Mouse (Mus musculus) neural tube, embryonic 15.5 days (tissue): ENCODE data around the gene Gm38100. TPM values are rescaled to one million over a fixed set of nuclear protein-coding genes. Genes with fewer than 3 reads are reported as not detected.
A peak's percentile ranks its signal among the peaks of the same experiment; 100 is the strongest.

Source experiments
- ATAC-seq: fragments of 200-750 bp; cut with Nextera tagmentation; 2 replicates; pipeline ENCODE4 v1.8.0; 2017; ENCODE audit warnings: mild to moderate bottlenecking, moderate TSS enrichment, moderate library complexity; ENCODE audit not compliant: low FRiP score
- H3K27ac ChIP-seq: fragments of 300-500 bp; sonication (generic); replicated peaks from 2 replicates; pipeline ENCODE4 v1.5.1; 2015; ENCODE audit warnings: mild to moderate bottlenecking, inconsistent platforms
- H3K27me3 ChIP-seq: fragments of 300-500 bp; sonication (generic); replicated peaks from 2 replicates; pipeline ENCODE4 v1.6.1; 2015; ENCODE audit warnings: inconsistent platforms
- H3K36me3 ChIP-seq: fragments of 300-500 bp; sonication (generic); 2 replicates; pipeline ENCODE4 v1.6.1; 2015; ENCODE audit warnings: inconsistent platforms
- H3K4me1 ChIP-seq: fragments of 300-500 bp; sonication (generic); 2 replicates; pipeline ENCODE4 v1.6.1; 2015; ENCODE audit warnings: inconsistent platforms
- H3K4me2 ChIP-seq: fragments of 300-500 bp; sonication (generic); 2 replicates; pipeline ENCODE4 v1.6.1; 2015; ENCODE audit warnings: inconsistent platforms, mild to moderate bottlenecking, moderate library complexity
- H3K4me3 ChIP-seq: fragments of 300-500 bp; sonication (generic); replicated peaks from 2 replicates; pipeline ENCODE4 v1.5.1; 2015; ENCODE audit warnings: mild to moderate bottlenecking, inconsistent platforms
- H3K9ac ChIP-seq: fragments of 300-500 bp; sonication (generic); replicated peaks from 2 replicates; pipeline ENCODE4 v1.6.1; 2015; ENCODE audit warnings: mild to moderate bottlenecking, inconsistent platforms
- H3K9me3 ChIP-seq: fragments of 300-500 bp; sonication (generic); replicated peaks from 2 replicates; pipeline ENCODE4 v1.6.1; 2016; ENCODE audit warnings: inconsistent platforms
- WGBS: fragments of 180-500 bp; shearing (Covaris S2); methylation state at CpG from one replicate; pipeline ENCODE4 v1.1.7; 2015; ENCODE audit warnings: mixed read lengths; 5-methylcytosine and 5-hydroxymethylcytosine counted together
- polyA plus RNA-seq: library from polyadenylated mRNA; unstranded; fragments of >200 nt; fragmentation: Nextera tagmentation; extraction: Ambion mirVana; gene quantifications from 2 replicates; pipeline ENCODE4 v1.2.1, GENCODE M21; 2015

Gene Gm38100
- polyA plus RNA-seq, 1 experiment from 2014 or later, result not detected

DNA sequence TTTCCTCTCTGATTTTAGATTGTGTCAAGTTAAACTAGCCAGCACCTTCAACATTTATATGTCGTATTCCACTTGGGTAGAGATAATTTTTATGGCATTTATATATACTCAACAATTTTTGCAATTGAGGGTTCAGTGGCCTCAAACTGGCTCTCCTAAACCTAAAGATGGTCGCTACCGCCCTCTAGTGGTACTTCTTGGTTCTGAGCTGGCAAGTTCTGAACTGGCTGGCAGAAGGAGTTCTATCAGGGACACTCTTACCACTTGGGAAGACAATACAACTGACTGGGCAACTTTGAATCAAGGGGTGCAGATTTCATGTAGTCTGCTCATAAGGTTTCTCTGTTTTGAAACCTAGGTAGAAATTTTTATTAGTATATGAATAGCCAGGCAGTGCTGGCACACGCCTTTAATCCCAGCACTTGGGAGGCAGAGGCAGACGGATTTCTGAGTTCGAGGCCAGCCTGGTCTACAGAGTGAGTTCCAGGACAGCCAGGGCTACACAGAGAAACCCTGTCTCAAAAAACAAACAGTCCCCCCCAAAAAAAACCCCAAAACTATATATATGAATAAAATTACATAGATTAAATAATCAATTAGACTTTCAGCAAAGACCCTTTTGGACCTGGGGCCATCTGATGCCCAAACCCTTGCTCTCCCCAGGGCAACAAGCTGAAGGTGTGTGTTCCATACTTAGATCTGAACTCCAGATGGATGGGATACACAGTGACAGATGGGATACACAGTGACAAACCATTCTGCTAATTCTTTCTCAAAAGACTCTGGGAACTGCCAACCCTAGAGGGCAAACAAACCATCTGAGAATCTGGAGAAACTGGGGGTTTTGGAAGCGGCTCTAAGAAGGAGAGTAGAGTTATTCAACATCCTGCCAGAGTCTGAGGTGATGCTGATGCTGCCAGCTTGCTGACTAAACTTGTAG is 4.0 kb downstream of the Gm38100 start:
- Histone ChIP-seq H3K9me3 (no peaks in the 10 kb centered on the region), H3K4me3 (no peak overlapping the region), H3K27me3 (no peaks in the 10 kb centered on the region), H3K36me3 (no peaks in the 10 kb centered on the region), H3K4me1 (no peaks in the 10 kb centered on the region), H3K9ac (no peak overlapping the region), H3K4me2 (no peak overlapping the region), H3K27ac (no peak overlapping the region)
- ATAC-seq, result 0 out of 2 replicates have a peak, but pooled peaks have one; percentile 57
- whole genome bisulfite sequencing, result 50% methylated on average over 7 of the region's 7 CpGs

- Histone ChIP-seq H3K27me3 (no peaks in the 10 kb centered on the region), H3K4me2 (no peak overlapping the region), H3K9me3 (no peaks in the 10 kb centered on the region), H3K27ac (no peak overlapping the region), H3K36me3 (no peaks in the 10 kb centered on the region), H3K9ac (no peak overlapping the region), H3K4me1 (peaks cover 2% of the 10 kb centered on the region; the same call in 1 of the 2 replicates), H3K4me3 (no peak overlapping the region)
- no peak for ATAC-seq
- 97% methylated on average over 5 of the region's 5 CpGs for WGBS
Measured at GRCm38 (mm10) chr1:175931391-175931790, 11.3 kb downstream of the Gm38100 start.

GRCm38 (mm10) chr1:175936282-175936737 is 16.2 kb downstream of the Gm38100 start:
- Histone ChIP-seq H3K9me3 (no peaks in the 10 kb centered on the region), H3K4me1 (peaks cover 2% of the 10 kb centered on the region; the same call in 1 of the 2 replicates), H3K9ac (0 out of 2 replicates have a peak overlapping the region, but pooled peaks have one; percentile 34), H3K4me3 (no peak overlapping the region), H3K36me3 (no peaks in the 10 kb centered on the region), H3K27ac (no peak overlapping the region), H3K4me2 (peak overlapping the region; percentile 52), H3K27me3 (no peaks in the 10 kb centered on the region)
- ATAC-seq, result peak; percentile 75; the same call in 1 of the 2 replicates
- 9% methylated on average over 11 of the region's 11 CpGs for WGBS

DNA sequence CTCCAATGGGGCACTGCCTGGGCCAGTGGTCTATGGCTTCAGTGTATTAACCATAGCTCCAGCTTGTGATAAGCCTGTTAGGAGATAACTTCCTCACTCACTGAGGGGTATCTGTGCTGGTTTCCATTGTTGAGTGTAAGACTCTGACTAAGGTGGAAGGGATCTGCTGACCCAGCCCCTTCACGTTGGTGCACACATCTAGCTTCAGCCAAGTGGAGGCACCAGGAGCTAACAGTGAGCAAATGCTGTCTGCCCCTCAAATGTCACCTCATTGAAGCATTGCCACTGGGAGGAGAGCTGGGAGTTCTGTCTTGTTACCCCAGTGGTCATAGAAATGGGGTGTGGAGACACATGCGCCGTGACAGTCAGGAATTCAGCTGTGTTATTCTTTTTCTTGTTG is 18.6 kb downstream of the Gm38100 start:
- 89% methylated on average over 3 of the region's 3 CpGs for WGBS
- Histone ChIP-seq H3K4me3 (no peak overlapping the region), H3K36me3 (no peaks in the 10 kb centered on the region), H3K27me3 (no peaks in the 10 kb centered on the region), H3K9ac (no peak overlapping the region), H3K9me3 (no peaks in the 10 kb centered on the region), H3K4me1 (peaks cover 2% of the 10 kb centered on the region; the same call in 1 of the 2 replicates), H3K4me2 (no peak overlapping the region), H3K27ac (no peak overlapping the region)
- ATAC-seq, result no peak

DNA sequence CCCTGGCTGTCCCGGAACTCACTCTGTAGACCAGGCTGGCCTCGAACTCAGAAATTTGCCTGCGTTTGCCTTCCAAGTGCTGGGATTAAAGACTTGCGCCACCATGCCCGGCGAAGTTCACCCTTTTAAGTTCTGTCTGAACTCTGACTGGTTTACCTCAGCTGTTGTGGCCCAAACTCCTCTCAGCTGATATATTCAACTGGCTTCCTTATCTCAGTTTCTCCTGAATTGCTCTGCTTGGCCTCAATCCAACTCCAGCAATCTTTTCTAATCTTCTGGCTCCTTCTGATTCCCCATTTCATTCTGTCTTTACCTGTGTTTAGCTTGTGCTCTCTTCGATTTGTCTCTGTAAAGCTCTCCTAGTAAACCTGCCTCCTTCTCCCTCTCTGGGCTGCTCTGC is 23.0 kb downstream of the Gm38100 start:
- WGBS, result 95% methylated on average over 7 of the region's 7 CpGs
- Histone ChIP-seq H3K4me3 (no peak overlapping the region), H3K36me3 (no peaks in the 10 kb centered on the region), H3K4me1 (0 out of 2 replicates have a peak, but pooled peaks cover 2% of the 10 kb centered on the region), H3K27ac (no peak overlapping the region), H3K4me2 (no peak overlapping the region), H3K27me3 (no peaks in the 10 kb centered on the region), H3K9me3 (no peaks in the 10 kb centered on the region), H3K9ac (no peak overlapping the region)
- ATAC-seq, result no peak

DNA sequence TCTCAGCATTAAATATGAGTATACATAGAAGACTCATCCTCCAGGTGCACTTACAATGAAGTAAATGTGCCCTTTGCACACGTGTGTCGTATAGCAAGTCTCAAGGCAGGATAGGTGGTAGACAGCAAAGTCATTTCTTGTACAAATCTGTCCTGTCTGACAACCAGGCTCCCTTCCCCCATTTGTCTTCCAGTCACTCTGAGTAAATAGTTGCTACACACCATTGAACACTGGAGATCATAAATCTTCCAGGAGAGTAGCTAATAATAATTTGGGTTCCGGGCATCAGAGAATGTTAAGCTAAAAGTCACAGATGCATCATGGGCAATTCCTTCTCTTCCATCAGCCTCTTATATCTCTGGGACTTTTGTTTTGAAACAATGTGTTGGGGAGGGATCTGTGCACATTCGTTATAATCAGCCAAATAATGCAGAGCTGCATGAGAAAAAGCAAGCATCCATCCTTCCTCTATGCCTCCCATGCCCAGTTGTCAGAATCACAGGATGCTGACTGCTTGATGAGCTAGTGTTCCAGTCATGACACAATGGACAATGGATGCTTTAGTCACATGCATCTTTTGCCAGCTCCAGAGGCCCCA is 26.7 kb downstream of the Gm38100 start:
- peak; percentile 24; the same call in 1 of the 2 replicates for ATAC-seq
- no peak overlapping the region for H3K4me3 ChIP-seq
- H3K36me3 ChIP-seq, result no peaks in the 10 kb centered on the region
- H3K27ac ChIP-seq, result no peak overlapping the region
- H3K4me1 ChIP-seq, result 0 out of 2 replicates have a peak, but pooled peaks cover 2% of the 10 kb centered on the region
- 41% methylated on average over 4 of the region's 4 CpGs for WGBS
- no peaks in the 10 kb centered on the region for H3K27me3 ChIP-seq
- H3K9me3 ChIP-seq, result no peaks in the 10 kb centered on the region
- H3K4me2 ChIP-seq, result no peak overlapping the region
- H3K9ac ChIP-seq, result no peak overlapping the region

- H3K9ac ChIP-seq, result no peak overlapping the region
- H3K36me3 ChIP-seq, result no peaks in the 10 kb centered on the region
- H3K27ac ChIP-seq, result no peak overlapping the region
- no peaks in the 10 kb centered on the region for H3K27me3 ChIP-seq
- no peak for ATAC-seq
- WGBS, result 89% methylated on average over 3 of the region's 3 CpGs
- H3K4me3 ChIP-seq, result no peak overlapping the region
- no peak overlapping the region for H3K4me2 ChIP-seq
- no peaks in the 10 kb centered on the region for H3K9me3 ChIP-seq
- 0 out of 2 replicates have a peak, but pooled peaks cover 2% of the 10 kb centered on the region for H3K4me1 ChIP-seq
Measured at GRCm38 (mm10) chr1:175950421-175950820, 30.3 kb downstream of the Gm38100 start.

DNA sequence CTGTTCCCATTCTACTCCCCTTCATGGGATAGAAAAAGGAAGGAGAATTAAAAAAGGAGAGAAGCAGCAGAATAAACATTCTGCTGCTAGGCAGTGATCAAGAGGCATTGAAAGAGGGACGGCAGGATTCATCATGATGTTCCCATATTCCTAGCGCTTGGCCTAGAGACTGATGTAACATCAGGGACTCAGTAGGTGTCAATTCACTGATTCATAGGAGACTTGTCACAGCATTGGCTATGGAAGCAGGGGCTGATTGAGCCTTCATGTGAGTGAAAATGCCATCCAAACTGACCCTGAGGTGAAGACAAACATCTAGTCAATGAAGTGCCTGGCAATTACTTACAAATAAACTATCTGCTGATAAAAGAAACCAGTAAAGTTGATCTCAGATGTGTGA is 30.7 kb downstream of the Gm38100 start:
- H3K9ac ChIP-seq, result no peak overlapping the region
- WGBS, result 90% methylated on average over 2 of the region's 2 CpGs
- ATAC-seq, result no peak
- H3K27ac ChIP-seq, result no peak overlapping the region
- no peak overlapping the region for H3K4me3 ChIP-seq
- no peaks in the 10 kb centered on the region for H3K9me3 ChIP-seq
- H3K4me2 ChIP-seq, result no peak overlapping the region
- H3K4me1 ChIP-seq, result 0 out of 2 replicates have a peak, but pooled peaks cover 2% of the 10 kb centered on the region
- no peaks in the 10 kb centered on the region for H3K36me3 ChIP-seq
- no peaks in the 10 kb centered on the region for H3K27me3 ChIP-seq

GRCm38 (mm10) chr1:175961786-175962185 is 41.7 kb downstream of the Gm38100 start:
- WGBS, result 86% methylated on average over 2 of the region's 2 CpGs
- Histone ChIP-seq H3K4me1 (no peaks in the 10 kb centered on the region), H3K4me3 (no peak overlapping the region), H3K4me2 (no peak overlapping the region), H3K9me3 (no peaks in the 10 kb centered on the region), H3K27me3 (no peaks in the 10 kb centered on the region), H3K9ac (no peak overlapping the region), H3K27ac (no peak overlapping the region), H3K36me3 (no peaks in the 10 kb centered on the region)
- ATAC-seq, result no peak

- H3K4me3 ChIP-seq, result no peak overlapping the region
- H3K4me1 ChIP-seq, result no peaks in the 10 kb centered on the region
- WGBS, result 96% methylated on average over 4 of the region's 5 CpGs
- H3K9ac ChIP-seq, result no peak overlapping the region
- H3K36me3 ChIP-seq, result no peaks in the 10 kb centered on the region
- ATAC-seq, result no peak
- no peak overlapping the region for H3K4me2 ChIP-seq
- H3K9me3 ChIP-seq, result no peaks in the 10 kb centered on the region
- no peaks in the 10 kb centered on the region for H3K27me3 ChIP-seq
- H3K27ac ChIP-seq, result no peak overlapping the region
Measured at GRCm38 (mm10) chr1:175967004-175967745, 47.0 kb downstream of the Gm38100 start.

DNA sequence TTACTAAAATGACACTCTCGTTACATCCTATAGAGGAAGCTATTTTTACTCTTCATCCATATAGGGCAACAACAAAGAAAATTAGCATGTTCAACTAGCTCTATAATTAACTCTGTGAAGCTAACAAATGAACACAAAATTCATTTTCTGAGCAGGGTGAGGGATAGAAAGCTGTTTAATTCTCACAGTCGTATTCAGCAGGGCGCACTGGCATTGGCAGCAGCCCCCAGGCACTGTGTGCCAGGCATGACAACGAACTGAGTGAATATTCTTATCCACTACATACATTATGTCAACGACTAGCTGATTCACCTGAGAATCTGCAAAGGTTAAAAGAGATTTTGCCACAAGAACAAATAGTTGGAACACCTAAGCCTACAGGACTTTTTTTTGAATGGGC is 50.6 kb downstream of the Gm38100 start:
- Histone ChIP-seq H3K27me3 (no peaks in the 10 kb centered on the region), H3K4me1 (no peaks in the 10 kb centered on the region), H3K9ac (no peak overlapping the region), H3K36me3 (no peaks in the 10 kb centered on the region), H3K4me2 (no peak overlapping the region), H3K27ac (no peak overlapping the region), H3K4me3 (no peak overlapping the region), H3K9me3 (no peaks in the 10 kb centered on the region)
- no peak for ATAC-seq
- 56% methylated on average over 5 of the region's 5 CpGs for WGBS
